Mouse (Mus musculus) limb, embryonic 13.5 days (tissue): ENCODE data around the gene Rnf144a. TPM values are rescaled to one million over a fixed set of nuclear protein-coding genes. Genes with fewer than 3 reads are reported as not detected.

Source experiments
- ATAC-seq: fragments of 200-750 bp; cut with Nextera tagmentation; 2 replicates; pipeline ENCODE4 v1.8.0; 2017; ENCODE audit warnings: low read depth, moderate number of reproducible peaks, moderate TSS enrichment; ENCODE audit not compliant: low FRiP score
- H3K27ac ChIP-seq: fragments of 300-500 bp; sonication (generic); 2 replicates; pipeline ENCODE4 v1.5.1; 2015; ENCODE audit warnings: inconsistent platforms, mild to moderate bottlenecking, moderate library complexity
- H3K27me3 ChIP-seq: fragments of 300-500 bp; sonication (generic); 2 replicates; pipeline ENCODE4 v1.6.1; 2015; ENCODE audit warnings: mild to moderate bottlenecking, inconsistent platforms
- H3K36me3 ChIP-seq: fragments of 300-500 bp; sonication (generic); 2 replicates; pipeline ENCODE4 v1.6.1; 2015; ENCODE audit warnings: inconsistent platforms, mild to moderate bottlenecking, moderate library complexity
- H3K4me1 ChIP-seq: fragments of 300-500 bp; sonication (generic); 2 replicates; pipeline ENCODE4 v1.6.1; 2015; ENCODE audit warnings: inconsistent platforms
- H3K4me2 ChIP-seq: fragments of 300-500 bp; sonication (generic); replicated peaks from 2 replicates; pipeline ENCODE4 v1.6.1; 2015; ENCODE audit warnings: inconsistent platforms, mild to moderate bottlenecking, moderate library complexity
- H3K4me3 ChIP-seq: fragments of 300-500 bp; sonication (generic); 2 replicates; pipeline ENCODE4 v1.5.1; 2015; ENCODE audit warnings: moderate library complexity, mild to moderate bottlenecking, inconsistent platforms
- H3K9ac ChIP-seq: fragments of 300-500 bp; sonication (generic); 2 replicates; pipeline ENCODE4 v1.6.1; 2015; ENCODE audit warnings: mild to moderate bottlenecking, inconsistent platforms
- H3K9me3 ChIP-seq: fragments of 300-500 bp; sonication (generic); 2 replicates; pipeline ENCODE4 v1.6.1; 2016; ENCODE audit warnings: inconsistent platforms
- WGBS: fragments of 180-500 bp; shearing (Covaris S2); methylation state at CpG from one replicate; pipeline ENCODE4 v1.1.7; 2015; 5-methylcytosine and 5-hydroxymethylcytosine counted together
- polyA plus RNA-seq: library from polyadenylated mRNA; unstranded; fragments of >200 nt; fragmentation: Nextera tagmentation; extraction: Ambion mirVana; gene quantifications from 2 replicates; pipeline ENCODE4 v1.2.1, GENCODE M21; 2015

Rnf144a gene
- polyA plus RNA-seq, result 49.9 and 60.6 TPM in 2 replicates

DNA sequence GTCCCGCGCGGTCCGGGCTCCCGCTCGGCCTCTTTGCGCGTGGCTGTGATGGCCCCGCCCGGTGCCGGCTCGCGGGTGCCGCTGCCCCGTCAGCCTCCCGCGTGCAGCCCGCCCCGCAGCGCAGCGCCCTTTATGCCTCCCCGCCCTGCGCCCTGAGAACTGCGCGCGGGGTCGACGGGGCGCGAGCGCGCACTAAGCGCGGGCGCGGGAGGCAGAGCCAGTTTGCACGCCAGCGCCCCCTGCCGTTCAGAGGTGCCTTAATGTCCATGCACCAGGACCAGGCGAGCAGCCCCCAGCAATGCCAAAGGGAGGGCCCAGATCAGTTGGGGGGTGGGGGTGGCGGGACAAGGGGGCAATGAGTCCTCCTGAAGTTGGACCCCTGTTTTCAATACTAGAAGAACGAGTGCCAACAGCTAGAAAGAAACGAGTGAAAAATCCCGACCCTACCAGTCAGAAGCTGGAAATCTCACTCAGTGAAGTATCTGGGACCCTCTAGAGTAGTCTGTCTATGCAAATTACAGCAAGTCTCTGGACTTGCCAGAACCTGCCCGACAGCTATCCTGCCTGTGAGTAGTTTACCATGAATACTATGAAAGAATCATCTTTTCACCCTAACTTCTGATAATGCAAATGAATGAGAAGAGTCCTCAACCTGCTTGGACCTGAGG is at the start of gene Rnf144a:
TSS of gene Rnf144a (minus strand) at position 151 of the 668 bp plus-strand sequence.
- H3K27me3 ChIP-seq, result no peaks in the 10 kb centered on the region
- peak within 1 kb of the TSS; percentile 88 for H3K4me3 ChIP-seq
- no peaks in the 10 kb centered on the region; the same call in 1 of the 2 replicates for H3K36me3 ChIP-seq
- H3K9me3 ChIP-seq, result no peaks in the 10 kb centered on the region
- ATAC-seq, result peak; percentile 88
- peaks cover 61% of the 10 kb centered on the region for H3K4me1 ChIP-seq
- peak within 1 kb of the TSS; percentile 81 for H3K4me2 ChIP-seq
- H3K27ac ChIP-seq, result peak within 1 kb of the TSS; percentile 86
- peak within 1 kb of the TSS; percentile 98 for H3K9ac ChIP-seq
- 1% methylated on average over 40 of the region's 45 CpGs for WGBS

DNA sequence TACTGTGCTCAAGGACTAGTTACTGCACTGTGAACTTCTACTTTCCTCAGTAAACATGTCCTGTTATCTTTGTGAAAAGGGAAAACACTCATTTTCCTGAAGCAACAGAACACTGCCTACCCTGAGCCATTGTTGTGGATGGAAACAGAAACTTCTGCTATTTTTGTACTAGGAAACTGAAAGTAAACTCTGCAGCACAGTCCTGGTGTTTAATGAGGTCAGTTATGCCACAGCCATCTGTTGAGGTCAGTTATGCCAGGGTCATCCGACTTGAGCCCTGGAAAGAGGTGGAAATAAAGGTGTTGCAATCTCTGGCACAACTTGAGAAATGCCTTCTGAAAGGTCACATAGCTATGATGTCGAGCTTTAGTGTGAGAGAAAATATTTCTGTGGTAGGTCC is 45.0 kb upstream of the Rnf144a start:
- no peak overlapping the region for H3K4me3 ChIP-seq
- 57% methylated on average over 2 of the region's 2 CpGs for WGBS
- peaks cover 13% of the 10 kb centered on the region for H3K4me1 ChIP-seq
- no peak overlapping the region for H3K9ac ChIP-seq
- H3K9me3 ChIP-seq, result no peaks in the 10 kb centered on the region
- no peak overlapping the region for H3K4me2 ChIP-seq
- H3K36me3 ChIP-seq, result no peaks in the 10 kb centered on the region
- ATAC-seq, result no peak
- no peak overlapping the region for H3K27ac ChIP-seq
- no peaks in the 10 kb centered on the region for H3K27me3 ChIP-seq

DNA sequence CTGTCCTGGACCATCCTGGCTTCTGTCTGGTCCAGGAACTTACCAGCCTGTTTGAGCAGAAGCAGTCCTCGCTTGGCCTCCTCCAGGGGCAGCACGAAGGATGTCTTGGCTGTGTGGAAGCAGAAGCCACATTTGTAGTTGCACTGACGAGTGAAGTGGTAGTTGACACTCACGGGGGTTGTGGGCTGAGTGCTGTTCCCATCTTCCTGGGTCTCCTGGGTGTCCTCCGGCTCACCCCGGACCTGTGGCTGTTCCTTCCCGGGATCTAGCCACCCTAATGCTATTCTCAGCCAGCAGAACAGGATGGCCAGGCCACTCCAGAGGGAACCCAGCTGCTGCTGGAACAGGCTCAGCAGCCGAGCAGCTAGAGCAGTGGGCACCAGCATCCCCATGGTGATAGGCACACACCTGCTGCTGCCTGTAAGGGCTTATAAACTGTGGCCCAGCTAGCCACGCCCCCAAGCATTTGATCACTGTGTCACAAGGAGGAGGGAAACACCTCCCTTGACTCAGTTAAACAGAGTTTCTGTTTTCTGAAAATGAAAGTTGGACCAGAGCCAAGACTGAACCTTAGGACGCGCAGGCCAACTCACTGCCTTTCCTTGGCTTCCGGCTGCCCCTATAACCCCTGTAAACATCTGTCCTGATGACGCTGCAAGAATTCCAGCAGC is 41.1 kb upstream of the Rnf144a start, which contains the start of gene Rsad2:
TSS of gene Rsad2 (minus strand) at position 425 of the 671 bp plus-strand sequence.
- Histone ChIP-seq H3K9me3 (no peaks in the 10 kb centered on the region), H3K9ac (0 out of 2 replicates have a peak within 1 kb of the TSS, but pooled peaks have one; percentile 25), H3K4me3 (no peak within 1 kb of the TSS), H3K4me2 (peak within 1 kb of the TSS; percentile 47), H3K27me3 (no peaks in the 10 kb centered on the region), H3K36me3 (no peaks in the 10 kb centered on the region), H3K4me1 (peaks cover 22% of the 10 kb centered on the region), H3K27ac (no peak within 1 kb of the TSS)
- 33% methylated on average over 13 of the region's 13 CpGs for WGBS
- peak; percentile 95 for ATAC-seq

- no peak overlapping the region for H3K4me2 ChIP-seq
- peaks cover 23% of the 10 kb centered on the region for H3K4me1 ChIP-seq
- no peaks in the 10 kb centered on the region for H3K36me3 ChIP-seq
- H3K27me3 ChIP-seq, result no peaks in the 10 kb centered on the region
- H3K4me3 ChIP-seq, result no peak overlapping the region
- WGBS, result 51% methylated on average over 5 of the region's 5 CpGs
- H3K9me3 ChIP-seq, result no peaks in the 10 kb centered on the region
- no peak overlapping the region for H3K9ac ChIP-seq
- ATAC-seq, result no peak
- H3K27ac ChIP-seq, result no peak overlapping the region
These were observed 39.6 kb upstream of the Rnf144a start for GRCm38 (mm10) chr12:26454682-26455081.

DNA sequence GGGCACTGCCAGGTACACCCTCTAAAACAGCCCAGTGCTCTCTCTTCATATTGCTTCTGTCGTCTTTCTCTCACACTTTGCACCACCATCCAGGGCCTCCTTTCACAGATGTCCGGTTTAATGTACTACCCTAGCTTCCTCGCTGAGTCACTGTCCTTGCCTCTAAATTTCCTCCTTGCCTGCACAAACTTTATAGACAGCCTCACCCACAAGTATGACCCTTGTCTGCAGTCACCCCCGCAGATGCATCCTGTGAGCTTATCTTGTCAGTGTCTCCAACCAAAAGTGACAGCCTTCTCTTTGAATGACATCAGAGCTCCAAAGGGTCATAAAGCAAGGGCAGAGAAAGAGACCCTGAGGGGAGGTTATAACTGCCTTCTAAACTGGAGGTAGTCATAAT is 37.9 kb upstream of the Rnf144a start:
- H3K4me1 ChIP-seq, result peaks cover 23% of the 10 kb centered on the region
- H3K27ac ChIP-seq, result no peak overlapping the region
- ATAC-seq, result no peak
- no peaks in the 10 kb centered on the region for H3K27me3 ChIP-seq
- H3K36me3 ChIP-seq, result no peaks in the 10 kb centered on the region
- 69% methylated on average over 4 of the region's 4 CpGs for WGBS
- H3K4me2 ChIP-seq, result no peak overlapping the region
- H3K9ac ChIP-seq, result no peak overlapping the region
- H3K4me3 ChIP-seq, result no peak overlapping the region
- H3K9me3 ChIP-seq, result no peaks in the 10 kb centered on the region

DNA sequence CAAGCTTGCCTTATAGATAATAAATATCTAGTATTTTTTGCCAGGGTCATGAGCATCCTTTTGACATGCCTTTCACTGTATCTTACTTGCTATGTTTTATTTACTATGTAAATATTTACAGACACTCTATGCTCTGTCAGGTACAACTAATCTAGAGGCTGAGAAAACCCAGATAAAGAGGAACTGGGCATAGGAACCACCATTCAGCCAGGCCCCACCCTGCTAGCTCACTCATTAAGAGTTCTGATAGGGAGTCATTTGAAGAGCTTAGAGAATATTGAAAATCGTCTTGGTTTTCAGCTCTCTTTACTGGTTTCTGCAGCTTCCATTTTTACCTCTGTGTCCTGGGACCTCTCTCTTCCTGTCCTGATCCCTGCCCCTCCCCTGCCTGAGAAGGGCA is 36.1 kb upstream of the Rnf144a start:
- H3K4me2 ChIP-seq, result no peak overlapping the region
- no peak overlapping the region for H3K27ac ChIP-seq
- H3K4me1 ChIP-seq, result peaks cover 16% of the 10 kb centered on the region
- no peaks in the 10 kb centered on the region for H3K27me3 ChIP-seq
- H3K9ac ChIP-seq, result no peak overlapping the region
- no peak for ATAC-seq
- no peaks in the 10 kb centered on the region for H3K9me3 ChIP-seq
- WGBS, result 41% methylated on average over 1 of the region's 1 CpGs
- no peak overlapping the region for H3K4me3 ChIP-seq
- H3K36me3 ChIP-seq, result no peaks in the 10 kb centered on the region

DNA sequence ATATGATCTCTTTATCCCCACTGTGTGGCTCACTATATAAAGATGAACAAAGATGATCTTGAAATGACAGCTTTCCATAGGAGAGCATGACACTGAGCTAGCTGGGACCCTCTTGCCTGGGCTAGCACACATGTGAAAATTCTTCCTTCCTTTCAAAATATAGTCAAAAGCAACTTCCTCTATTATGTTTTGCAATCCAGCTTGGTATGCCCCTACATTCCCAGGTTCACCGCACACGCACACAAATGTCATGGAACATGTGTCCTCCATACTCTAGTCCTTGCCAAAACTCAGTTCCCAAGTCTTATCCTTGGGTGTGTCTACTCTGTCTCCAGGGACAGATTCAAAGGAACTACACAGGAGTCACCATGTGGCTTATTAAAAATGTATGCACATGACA is 34.4 kb upstream of the Rnf144a start:
- Histone ChIP-seq H3K27me3 (no peaks in the 10 kb centered on the region), H3K36me3 (no peaks in the 10 kb centered on the region), H3K4me1 (peaks cover 4% of the 10 kb centered on the region; the same call in 1 of the 2 replicates), H3K9ac (no peak overlapping the region), H3K27ac (no peak overlapping the region), H3K9me3 (no peaks in the 10 kb centered on the region), H3K4me2 (no peak overlapping the region), H3K4me3 (no peak overlapping the region)
- no peak for ATAC-seq
- 94% methylated on average over 2 of the region's 2 CpGs for WGBS

DNA sequence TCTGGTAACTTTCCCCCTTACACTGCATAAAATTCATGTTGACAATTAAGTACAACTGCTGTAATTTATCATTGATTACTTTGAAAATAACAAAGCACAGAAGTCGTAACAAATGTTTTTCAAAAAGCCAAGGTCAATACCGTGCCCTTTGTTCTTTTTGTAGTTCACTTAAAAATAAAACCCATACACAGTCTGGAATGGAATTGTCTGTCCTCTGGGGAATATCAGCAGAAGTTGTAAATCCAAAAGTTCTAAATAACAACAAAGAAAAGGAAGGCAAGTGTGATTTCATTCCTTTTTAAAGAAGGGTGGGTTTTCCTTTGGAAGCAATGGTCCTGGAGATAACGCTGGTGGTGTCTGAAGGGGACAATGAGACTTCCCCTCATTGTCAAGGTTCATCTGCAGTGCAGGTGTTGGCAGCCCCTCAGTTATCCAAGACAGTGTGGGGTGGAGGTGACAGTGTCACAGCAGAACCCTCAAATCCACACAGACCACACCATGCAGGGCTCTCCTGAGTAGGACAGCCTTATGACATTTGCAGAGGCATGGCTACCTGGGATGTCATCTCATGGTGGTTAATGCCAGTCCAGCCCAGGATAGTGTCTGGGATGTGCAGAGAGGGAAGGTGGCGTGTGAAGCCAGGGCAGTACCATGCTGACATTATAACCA is 31.5 kb upstream of the Rnf144a start:
- H3K4me3 ChIP-seq, result no peak overlapping the region
- no peak overlapping the region for H3K27ac ChIP-seq
- H3K4me1 ChIP-seq, result 0 out of 2 replicates have a peak, but pooled peaks cover 4% of the 10 kb centered on the region
- H3K4me2 ChIP-seq, result no peak overlapping the region
- H3K9me3 ChIP-seq, result no peaks in the 10 kb centered on the region
- H3K9ac ChIP-seq, result no peak overlapping the region
- H3K36me3 ChIP-seq, result no peaks in the 10 kb centered on the region
- ATAC-seq, result no peak
- WGBS, result 81% methylated on average over 4 of the region's 4 CpGs
- H3K27me3 ChIP-seq, result no peaks in the 10 kb centered on the region

DNA sequence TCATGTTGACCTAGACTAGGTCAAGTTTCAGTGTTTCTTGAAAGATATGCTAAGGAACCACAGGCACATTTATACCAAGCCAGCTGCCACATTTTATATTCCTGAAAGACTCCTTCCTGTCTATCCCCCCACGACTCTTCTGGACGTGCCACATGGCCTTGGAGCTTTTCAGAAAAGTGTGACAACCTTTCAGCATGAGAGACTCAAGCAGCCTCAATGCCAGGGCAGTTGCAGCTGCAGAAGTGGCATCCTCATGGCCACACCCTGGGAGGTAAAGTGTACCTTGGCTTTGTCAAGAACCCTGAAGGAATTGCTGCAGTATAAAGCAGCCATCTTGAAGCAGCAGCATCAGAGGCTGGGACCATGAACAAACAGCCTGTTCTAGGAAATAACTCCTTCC is 29.5 kb upstream of the Rnf144a start:
- Histone ChIP-seq H3K36me3 (no peaks in the 10 kb centered on the region), H3K4me1 (0 out of 2 replicates have a peak, but pooled peaks cover under 1% of the 10 kb centered on the region), H3K9me3 (no peaks in the 10 kb centered on the region), H3K9ac (no peak overlapping the region), H3K4me2 (no peak overlapping the region), H3K27me3 (no peaks in the 10 kb centered on the region), H3K4me3 (no peak overlapping the region), H3K27ac (no peak overlapping the region)
- WGBS, result 79% methylated on average over 2 of the region's 2 CpGs
- ATAC-seq, result no peak

DNA sequence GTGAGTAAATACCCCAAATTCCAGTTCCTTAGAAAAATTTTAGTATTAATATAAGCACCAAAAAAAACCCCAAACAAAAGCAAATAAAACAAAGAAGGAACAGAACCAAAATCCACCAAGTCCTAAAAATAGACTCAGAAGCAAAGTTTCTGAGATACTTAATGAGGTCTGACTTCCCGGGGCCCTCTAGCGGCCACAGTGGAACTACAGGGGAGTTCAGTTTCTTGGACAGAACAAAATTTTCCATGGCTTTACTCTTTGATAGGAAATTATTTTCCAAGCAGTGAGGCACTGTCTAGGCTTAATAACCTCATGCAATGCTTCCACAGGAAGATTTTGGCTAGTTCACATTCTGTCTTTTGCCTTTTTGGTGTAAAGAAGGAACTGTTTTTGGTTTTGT is 29.0 kb upstream of the Rnf144a start:
- Histone ChIP-seq H3K9ac (no peak overlapping the region), H3K4me2 (no peak overlapping the region)
- 1% methylated on average over 2 of the region's 2 CpGs for WGBS

GRCm38 (mm10) chr12:26439366-26439765 is 24.3 kb upstream of the Rnf144a start:
- H3K4me2 ChIP-seq, result no peak overlapping the region
- H3K36me3 ChIP-seq, result no peaks in the 10 kb centered on the region
- WGBS, result 23% methylated on average over 3 of the region's 3 CpGs
- H3K4me1 ChIP-seq, result peaks cover 15% of the 10 kb centered on the region
- H3K27ac ChIP-seq, result no peak overlapping the region
- H3K4me3 ChIP-seq, result no peak overlapping the region
- H3K27me3 ChIP-seq, result no peaks in the 10 kb centered on the region
- no peak overlapping the region for H3K9ac ChIP-seq
- ATAC-seq, result no peak
- no peaks in the 10 kb centered on the region for H3K9me3 ChIP-seq

More for the DNA sequence above, 29.0 kb upstream of the Rnf144a start:
- no peak for ATAC-seq
- Histone ChIP-seq H3K36me3 (no peaks in the 10 kb centered on the region), H3K4me3 (no peak overlapping the region), H3K27ac (no peak overlapping the region), H3K9me3 (no peaks in the 10 kb centered on the region), H3K27me3 (no peaks in the 10 kb centered on the region), H3K4me1 (peaks cover 5% of the 10 kb centered on the region; the same call in 1 of the 2 replicates)

DNA sequence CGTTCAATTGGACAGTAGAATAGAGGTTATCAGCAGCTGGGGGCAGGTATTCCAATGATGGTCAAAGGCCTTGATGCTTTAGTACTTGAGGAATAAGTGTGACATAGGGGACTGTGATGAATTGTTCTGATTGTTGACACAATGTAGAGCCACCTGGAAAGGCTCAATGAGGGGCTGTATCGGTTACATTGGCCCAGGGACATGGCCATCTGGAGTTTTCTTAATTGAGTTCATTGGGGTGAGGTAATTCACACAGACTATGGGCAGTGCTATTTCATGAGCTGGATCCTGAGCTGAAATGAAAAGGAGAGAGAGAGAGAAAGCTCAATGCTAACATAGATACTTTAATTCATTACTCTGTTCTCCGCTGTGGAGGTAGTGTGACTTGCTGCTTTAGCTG is 22.9 kb upstream of the Rnf144a start:
- H3K27me3 ChIP-seq, result no peaks in the 10 kb centered on the region
- H3K4me1 ChIP-seq, result peaks cover 15% of the 10 kb centered on the region
- H3K9ac ChIP-seq, result no peak overlapping the region
- no peak overlapping the region for H3K4me2 ChIP-seq
- 58% methylated on average over 3 of the region's 3 CpGs for WGBS
- no peak overlapping the region for H3K4me3 ChIP-seq
- H3K27ac ChIP-seq, result no peak overlapping the region; the same call in 1 of the 2 replicates
- H3K36me3 ChIP-seq, result no peaks in the 10 kb centered on the region
- H3K9me3 ChIP-seq, result no peaks in the 10 kb centered on the region
- ATAC-seq, result 0 out of 2 replicates have a peak, but pooled peaks have one; percentile 64
